Mouse (Mus musculus) neutrophil, adult 5-6 weeks (primary cell): Measurements from ENCODE around the gene Tnfsf13. TPM values are rescaled to one million over a fixed set of nuclear protein-coding genes. Genes with fewer than 3 reads are reported as not detected.
"Not testable (repeated sequence)": the region's sequence is repeated elsewhere in the genome, so short reads cannot be mapped to it uniquely, and the experiment has no call there.

Experiments
- ATAC-seq: fragments of 151-379, 151-347 bp; 2 replicates; pipeline ENCODE4 v1.8.0; 2017; ENCODE audit warnings: mild to moderate bottlenecking, moderate TSS enrichment; ENCODE audit not compliant: insufficient number of reproducible peaks, poor library complexity, low FRiP score, severe bottlenecking; ENCODE audit errors: extremely low read depth
- total RNA-seq: library from RNA; stranded (forward); fragments of 200-1000 nt; gene quantifications from 2 replicates; pipeline ENCODE4 v1.2.3, GENCODE M21; 2017

Tnfsf13 gene
- total RNA-seq, 1 experiment from 2014 or later, result 3.7 TPM

DNA sequence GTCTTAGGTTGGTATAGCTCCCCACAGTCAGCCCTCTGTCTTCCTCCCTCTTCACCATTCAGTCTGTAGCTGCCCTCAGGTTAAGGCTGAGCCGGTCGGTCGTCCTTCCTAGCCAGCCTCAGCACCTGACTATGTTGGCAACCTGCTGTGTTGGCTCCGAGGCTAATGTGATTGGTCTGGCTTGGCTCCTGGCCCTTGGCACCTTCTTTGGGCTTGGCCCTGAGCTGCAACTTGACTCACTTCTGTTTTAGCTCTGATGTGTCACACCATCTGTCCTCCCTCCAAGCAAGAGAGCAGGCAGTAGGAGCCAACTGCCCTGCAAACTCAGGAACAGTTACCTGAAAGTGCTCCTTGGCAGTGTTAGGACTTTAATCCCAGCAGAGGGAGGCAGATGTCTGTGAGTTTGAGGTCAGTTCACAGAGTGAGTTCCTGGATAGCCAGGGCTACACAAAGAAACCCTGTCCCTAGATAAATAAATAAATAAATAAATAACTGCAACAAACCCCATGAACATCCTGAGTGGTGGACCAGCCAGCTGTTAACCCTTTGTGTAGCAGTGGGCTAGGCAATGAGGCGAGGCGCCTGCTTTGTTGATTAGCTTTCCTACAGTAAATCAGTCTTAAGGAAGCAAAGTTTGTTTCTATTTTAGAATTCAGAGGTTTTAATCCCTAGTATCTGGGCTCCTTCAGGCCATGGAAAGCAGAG lies 21.3 kb upstream of the Tnfsf13 start:
- no peak for ATAC-seq

DNA sequence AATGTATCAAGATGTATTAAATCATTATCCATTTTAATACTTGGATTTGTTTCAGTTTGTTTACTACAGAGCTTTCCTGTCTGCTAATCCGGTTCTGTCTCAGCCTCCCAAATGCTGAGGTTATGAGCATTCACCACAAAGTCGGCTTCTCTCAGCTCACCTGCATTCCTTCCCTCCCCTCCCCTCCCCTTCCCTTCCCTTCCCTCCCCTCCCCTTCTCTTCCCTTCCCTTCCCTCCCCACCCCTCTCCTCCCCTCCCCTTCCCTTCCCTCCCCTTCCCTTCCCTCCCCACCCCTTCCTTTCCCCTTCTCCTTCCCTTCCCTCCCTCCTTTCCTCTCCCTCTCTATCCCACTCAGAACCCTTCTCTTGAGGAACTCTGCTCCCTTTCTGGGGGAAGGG lies 19.0 kb upstream of the Tnfsf13 start:
- ATAC-seq, result no peak

DNA sequence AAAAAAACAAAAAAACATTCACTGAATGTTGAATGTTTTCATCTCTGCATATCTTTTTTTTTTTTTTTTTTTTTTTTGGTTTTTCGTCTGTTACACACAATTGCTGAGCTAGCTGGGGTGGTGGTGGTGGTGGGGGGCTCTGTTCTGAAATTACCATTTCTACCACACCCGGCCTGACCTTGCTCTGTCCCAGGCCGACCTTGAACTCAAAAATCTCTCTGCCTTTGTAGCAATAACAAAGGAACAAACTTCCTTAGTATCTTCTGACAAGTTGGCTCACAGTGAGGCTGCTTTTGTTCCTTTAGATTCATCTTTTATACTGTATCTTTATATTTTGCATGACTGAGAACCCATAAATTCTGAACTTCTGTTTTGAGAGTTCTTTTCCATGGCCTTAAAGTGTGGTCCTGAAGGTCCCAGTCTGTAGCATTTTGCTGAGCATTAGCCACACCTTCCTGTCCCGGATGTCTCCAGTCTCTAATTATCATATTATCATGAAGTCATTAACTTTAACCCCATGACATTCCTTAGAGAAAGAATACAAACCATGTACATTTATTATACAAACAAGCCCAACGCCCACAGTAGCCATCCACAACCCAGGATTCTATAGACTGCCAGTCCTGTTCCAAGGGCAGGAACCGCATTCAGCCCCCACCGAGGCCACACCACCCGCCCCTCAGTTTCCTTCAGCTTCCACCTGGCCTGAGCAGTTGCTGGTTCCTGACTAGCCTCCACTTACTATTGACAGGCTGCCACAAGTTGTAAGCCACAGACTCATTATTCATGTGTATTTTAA lies 18.4 kb upstream of the Tnfsf13 start:
- no peak for ATAC-seq

DNA sequence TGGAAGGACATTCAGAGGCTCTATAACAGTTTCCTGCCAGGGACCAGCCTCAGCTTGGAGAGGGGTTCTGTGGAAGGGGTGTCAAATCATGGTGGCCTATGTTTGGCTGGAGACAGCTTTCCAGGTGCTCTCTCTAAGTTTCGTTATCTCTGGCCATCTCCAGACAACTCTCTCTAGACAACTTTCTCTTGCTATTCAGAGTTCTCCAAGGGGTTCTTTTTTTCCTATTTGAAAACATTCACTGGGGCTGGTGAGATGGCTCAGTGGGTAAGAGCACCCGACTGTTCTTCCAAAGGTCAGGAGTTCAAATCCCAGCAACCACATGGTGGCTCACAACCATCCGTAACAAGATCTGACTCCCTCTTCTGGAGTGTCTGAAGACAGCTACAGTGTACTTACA lies 17.8 kb upstream of the Tnfsf13 start:
- ATAC-seq, result not testable (repeated sequence)

DNA sequence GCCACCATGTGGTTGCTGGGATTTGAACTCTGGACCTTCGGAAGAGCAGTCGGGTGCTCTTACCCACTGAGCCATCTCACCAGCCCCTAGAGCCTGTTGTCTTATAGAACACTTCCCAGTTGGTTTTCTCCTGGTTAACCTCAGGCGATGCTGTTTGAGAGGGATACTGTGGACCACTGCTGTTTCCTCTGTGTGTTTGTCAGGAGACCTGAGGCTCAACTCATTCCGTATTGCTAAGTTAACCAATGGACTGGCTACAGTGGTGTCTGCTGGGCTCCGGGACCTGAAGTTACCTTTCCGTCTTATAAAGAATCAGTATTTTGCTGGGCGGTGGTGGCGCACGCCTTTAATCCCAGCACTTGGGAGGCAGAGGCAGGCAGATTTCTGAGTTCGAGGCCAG lies 17.3 kb upstream of the Tnfsf13 start:
- not testable (repeated sequence) for ATAC-seq

DNA sequence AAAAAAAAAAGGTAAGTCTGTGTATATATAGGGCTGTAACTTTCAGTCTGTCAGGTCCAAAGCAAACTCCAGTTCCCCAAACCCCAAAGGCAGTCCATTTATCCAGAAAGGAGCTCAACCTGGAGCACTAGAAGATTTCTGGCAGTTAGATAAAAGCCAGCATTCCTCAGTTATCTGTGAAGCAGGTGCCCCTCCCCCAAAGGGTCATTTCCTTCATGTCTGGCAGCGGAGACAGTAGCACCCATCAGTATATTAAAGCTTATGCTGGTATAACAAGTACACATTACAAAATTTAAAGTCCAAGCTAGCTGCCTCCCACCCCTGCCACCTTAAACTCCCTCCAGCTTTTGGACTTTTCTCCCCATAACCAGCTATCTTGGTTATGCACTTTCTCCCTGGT lies 14.0 kb upstream of the Tnfsf13 start:
- no peak for ATAC-seq

DNA sequence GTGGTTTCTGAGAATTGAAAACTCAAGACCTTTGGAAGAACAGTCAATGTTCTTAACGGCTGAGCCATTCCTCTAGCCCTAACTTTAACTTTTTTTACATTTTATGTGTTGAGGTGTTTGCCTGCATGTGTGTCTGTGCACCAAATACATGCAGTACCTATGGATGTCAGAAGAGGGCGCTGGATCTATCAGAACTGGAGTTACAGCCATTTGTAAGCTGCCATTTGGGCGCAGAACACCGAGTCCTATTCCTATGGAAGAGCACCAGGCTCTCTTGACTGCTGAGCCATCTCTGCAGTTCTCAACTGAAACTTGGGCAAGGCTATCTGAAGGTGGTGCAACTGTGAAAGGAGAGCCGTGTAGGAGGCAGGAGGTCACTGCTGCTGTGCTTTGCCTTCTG lies 13.0 kb upstream of the Tnfsf13 start:
- ATAC-seq, result no peak

DNA sequence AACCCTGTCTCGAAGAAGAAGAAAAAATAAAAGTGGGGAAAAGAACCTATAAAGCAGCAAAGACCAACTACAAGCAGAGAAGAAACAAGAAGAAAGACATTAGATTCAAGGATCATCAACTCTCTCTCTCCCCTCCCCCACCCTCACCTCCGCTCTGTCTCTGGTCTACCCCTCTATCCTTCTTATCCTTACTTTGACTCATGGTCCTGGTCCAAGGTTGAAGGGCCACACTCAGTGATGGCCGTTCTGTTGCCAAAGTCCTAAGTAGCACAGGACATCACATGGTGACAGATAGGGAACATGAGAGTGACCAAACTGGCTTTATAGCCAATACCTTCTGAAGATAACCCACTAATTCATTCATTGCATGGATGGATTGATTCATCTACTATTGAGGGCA lies 11.8 kb upstream of the Tnfsf13 start:
- no peak for ATAC-seq

DNA sequence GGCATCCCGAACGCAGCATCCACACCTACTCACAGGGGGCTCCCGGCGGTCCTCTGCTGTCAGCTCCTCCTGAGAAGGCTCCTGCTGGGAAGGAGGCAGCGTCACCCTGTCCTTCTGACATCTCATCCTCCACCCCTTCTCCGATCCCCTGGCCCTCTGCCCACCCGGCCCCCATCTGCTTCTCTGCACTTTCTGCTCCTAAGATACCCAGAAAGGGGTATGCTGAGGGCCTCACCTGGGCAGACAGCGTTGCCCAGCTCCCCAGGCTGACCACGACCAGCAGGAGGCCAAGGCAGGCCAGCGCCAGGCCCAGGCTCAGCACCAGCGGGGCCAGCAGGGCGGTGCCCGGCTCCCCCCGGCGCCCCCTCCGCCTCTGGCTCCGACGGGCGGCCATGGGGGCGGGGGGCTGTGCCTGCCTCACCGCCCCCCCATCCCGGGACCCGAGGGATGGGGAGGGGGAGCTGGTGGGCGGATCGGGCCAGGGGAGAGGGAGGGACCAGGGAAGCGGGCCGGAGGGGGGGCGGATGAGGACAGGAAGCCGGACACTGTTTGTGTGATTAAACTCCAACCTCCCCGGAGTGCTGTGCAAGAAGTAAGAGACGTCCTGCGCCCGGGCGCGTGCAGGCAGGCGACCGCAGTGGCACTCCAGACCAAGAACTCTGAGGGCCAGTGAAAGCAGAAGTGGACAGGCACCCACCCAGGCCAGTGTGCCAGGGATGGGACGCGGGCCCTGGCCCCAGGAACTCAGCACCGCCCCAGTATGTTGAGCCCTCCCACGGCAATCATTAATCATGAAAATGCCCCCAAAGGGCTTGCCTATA lies 10.0 kb upstream of the Tnfsf13 start, which contains the start of the genes Tnfsf12 and Tnfsfm13:
Tnfsf12 (minus strand) TSS at position 489 of the 821 bp plus-strand sequence.
Tnfsfm13 (minus strand) TSS at position 738 of the 821 bp plus-strand sequence.
- ATAC-seq, result 0 out of 2 replicates have a peak, but pooled peaks have one; percentile 34

DNA sequence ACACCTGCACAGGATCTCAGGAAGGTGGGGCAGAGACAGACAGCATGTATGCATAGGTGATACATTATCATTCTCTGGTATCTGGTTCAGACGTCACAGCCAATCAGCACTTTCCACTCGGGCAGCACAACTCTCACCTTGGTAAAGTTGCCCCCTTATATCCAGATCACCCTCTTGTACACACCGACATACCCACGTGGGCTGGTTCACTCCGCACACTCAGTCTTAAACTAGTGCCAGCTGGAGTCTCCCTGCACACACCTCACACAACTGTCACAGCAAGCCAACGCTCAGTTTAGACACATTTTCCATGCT lies 9.4 kb upstream of the Tnfsf13 start:
- no peak for ATAC-seq

DNA sequence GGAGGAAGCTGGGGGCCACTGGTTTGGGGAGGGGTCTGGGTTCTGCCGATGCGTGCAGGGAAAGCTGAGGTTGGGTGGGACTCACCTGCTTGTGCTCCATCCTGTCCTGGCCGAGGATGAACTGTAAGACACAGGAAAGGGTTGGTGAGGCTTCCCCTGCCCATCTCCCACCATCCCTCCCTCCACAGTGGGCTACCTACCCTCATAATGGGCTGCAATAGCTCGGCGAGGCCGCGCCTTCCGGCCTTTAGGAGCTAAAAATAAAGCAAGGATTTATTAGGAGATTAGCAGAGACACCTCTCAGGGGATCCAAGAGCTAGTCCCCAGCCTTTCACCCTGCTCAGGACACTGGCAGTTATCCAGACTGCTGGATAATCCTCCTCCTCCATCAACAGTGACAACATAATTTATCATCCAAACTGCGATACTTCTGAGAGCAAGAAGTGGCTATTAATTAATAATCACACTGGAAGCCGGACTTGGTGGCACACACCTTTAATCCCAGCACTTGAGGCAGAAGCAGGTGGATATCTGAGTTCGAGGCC lies 7.9 kb upstream of the Tnfsf13 start:
- no peak for ATAC-seq

DNA sequence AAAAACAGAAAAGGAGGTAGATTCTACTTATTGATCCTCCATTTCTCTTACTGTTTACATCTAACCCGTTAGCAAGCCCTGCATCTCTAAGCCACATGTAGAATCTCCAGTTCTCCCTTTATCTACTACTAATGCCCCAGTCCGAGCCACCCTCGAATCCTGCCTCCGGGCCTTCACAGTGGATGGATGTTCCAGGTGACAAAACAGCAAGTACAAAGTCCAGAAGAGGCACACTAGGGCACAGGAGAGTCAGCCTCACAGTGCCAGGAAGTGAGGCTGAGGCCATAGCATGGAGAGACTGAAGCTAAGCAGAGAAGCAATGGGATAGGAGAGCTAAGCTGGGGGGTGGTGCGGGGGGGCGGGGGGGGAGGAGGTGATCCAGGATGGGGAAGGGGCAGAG lies 7.3 kb upstream of the Tnfsf13 start:
- no peak for ATAC-seq

DNA sequence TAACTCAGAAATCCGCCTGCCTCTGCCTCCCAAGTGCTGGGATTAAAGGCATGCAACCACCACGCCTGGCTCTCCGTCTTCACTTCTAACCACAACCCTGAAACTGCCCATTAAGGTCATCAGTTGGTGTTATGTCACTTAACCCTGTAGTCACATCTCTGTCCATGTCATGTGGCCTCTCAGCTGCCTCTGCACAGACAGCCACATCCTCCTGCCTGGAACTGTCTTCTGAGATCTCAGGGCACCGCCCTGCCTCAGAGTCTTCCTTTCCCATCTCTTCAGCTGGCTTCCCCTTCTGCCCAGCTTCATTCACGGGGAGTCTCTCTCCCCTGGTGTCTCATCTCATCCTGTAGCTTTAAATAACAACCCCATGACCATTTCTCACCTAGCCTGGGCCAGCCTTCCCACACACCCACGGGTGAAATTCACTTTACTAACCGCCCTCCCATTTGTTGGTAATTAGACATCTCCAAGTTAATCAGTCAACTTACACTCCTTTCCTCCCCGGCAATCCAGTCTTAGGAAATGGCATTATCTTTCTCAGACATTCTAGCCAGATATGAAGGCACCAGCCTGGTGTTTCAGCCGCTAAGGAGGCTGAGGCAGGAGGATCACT lies 6.7 kb upstream of the Tnfsf13 start:
- no peak for ATAC-seq

DNA sequence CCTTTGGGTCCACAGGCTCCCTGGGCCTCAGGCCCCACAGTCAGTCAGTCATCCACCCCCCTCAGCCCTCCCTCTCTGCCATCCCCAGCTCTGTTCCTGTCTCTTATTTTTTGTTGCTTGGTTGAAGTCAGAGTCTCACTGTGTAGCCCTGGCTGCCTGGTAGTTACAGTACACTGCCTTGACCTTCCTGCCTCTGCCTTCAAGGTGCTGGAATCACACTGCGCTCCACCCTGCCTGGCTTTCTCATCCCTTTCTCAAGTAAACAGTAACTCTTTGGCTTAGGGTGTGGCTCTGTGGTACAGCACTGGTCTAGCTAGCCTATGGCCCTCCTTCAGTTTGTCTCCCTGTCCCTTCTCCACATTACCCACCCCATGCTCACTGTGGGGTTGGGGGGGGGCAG lies 4.3 kb upstream of the Tnfsf13 start:
- no peak for ATAC-seq

DNA sequence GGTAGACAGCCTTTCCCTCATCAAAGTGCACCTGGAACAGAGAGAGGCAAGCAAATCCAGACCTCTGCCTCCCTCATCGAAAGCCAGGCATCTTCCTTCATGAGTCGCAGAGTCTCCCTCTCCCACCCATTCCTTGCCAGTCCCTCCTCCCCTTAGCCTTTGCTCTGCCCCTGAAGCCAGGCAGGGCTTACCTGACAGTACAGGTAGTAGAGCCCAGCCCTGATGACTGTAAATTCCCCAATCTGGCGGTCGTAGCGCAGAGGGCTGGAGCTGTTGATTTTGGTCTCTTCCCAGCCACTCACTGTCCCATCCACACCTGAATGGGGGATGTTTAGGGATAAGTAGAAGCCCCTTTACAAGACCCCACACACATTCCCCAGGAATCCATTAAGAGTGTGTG lies 1.5 kb upstream of the Tnfsf13 start:
- no peak for ATAC-seq

DNA sequence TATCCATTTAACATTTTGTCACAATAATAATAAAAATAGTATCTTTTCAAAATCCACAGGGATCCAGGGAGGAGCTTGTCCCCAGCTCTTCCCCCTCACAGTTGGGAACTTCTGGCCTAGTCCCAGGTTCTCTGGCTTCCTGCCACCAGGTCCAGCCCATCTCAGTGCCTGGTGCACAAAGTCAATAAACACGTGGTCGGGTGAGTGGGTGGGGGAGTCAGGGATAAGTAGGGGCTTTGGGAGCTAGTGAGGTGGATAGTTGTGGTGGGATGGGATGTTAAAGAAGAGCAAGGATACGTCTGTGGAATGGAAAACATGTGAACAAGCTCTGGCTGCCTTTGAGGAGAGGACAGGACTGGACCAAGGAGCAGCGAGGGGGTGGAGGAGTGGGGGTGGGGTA lies 793 bp upstream of the Tnfsf13 start:
- no peak for ATAC-seq

DNA sequence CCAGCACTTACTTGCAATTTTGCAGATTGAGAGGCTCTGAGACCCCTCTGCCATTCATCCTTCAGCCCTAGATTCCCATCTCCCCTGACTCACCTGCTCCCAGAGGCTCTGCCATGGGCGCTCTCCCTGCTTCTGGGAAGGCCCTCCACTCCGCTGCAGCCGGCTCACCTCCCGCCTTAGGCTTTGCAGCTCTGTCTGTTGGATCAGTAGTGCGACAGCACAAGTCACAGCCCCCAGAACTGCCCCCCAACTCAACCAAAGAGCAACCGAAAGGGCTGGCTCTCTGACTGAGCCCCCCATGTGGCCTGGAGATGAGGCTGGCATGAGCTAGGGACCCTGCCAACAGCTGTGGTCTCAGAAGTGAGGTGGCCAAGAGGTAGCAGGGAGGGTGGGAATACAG lies 648 bp downstream of the Tnfsf13 start:
- ATAC-seq, result no peak

DNA sequence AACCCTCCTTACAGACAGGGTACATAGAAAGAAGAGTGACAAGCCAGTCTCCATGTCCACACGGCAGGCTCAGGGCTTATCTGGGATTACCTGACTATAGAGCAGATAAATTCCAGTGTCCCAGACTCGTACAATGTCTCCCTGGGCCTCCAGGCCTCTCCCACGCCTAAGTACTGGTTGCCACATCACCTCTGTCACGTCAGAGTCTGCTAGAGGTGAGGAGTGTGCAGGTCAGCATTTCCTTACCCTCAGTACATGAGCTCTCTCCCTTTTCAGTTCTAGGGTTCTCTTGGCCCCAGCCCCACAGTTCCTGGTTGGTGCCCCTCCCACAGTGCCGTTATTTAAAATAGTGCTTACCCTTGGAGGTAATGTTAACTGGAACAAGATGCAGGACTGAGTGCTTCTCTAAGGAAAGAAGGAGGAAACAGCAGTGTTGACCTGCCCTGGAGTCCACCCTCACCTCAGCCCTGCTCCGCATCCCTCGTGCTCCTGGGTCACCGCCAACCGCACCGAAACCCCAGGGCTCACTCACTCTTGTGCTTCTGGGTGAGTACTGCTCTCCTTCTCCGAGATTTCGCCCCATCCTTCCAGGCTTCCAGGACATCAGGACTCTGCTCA lies 1.3 kb downstream of the Tnfsf13 start:
- no peak for ATAC-seq

DNA sequence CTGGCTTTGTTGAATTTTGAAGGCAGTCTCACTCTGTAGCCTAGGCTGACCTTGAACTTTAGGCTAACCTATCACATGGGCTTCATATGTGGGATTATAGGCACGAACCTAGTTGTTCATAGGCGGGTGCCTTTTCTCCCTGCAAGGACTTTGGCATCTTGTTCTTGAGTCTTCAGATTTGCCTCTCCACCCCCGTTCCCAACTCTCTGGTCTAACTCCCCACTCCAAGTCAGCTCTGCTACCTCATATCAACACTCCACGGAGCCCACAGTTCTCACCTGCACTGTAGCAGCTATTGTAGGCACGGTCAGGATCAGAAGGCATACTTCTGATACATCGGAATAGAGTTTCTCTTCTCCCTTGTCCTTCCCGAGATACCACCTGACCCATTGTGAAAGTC lies 2.0 kb downstream of the Tnfsf13 start:
- no peak for ATAC-seq
